Mouse (Mus musculus): Measurements from ENCODE around the gene Cxcl16. TPM values are rescaled to one million over a fixed set of nuclear protein-coding genes. Genes with fewer than 3 reads are reported as not detected.
A peak's percentile ranks its signal among the peaks of the same experiment; 100 is the strongest.
"Not testable (repeated sequence)": the region's sequence is repeated elsewhere in the genome, so short reads cannot be mapped to it uniquely, and the experiment has no call there.

The Cxcl16 gene
- total and polyA plus RNA-seq, 3 experiments = not detected

- TF ChIP-seq USF2 (IDR thresholded peaks at IDR 0.05; ENCODE audit: borderline replicate concordance in 1 of 2, insufficient read depth in 1 of 2, low read depth in 1 of 2, low read length in 2 of 2) (no peak), MYB (IDR thresholded peaks at IDR 0.05; ENCODE audit: low read depth, low read length) (no peak), GABPA (IDR thresholded peaks at IDR 0.05; ENCODE audit: low read depth, low read length) (no peak), ZNF384 (IDR thresholded peaks at IDR 0.05; ENCODE audit: low read depth, low read length) (peak; percentile 98), ZMIZ1 (IDR thresholded peaks at IDR 0.05; ENCODE audit: low read depth, low read length) (0 out of 2 replicates have a peak, but pooled peaks have one; percentile 76), HCFC1 (IDR thresholded peaks at IDR 0.05; ENCODE audit: low read depth, low read length) (peak; percentile 33), POLR2AphosphoS2 (IDR thresholded peaks at IDR 0.05; ENCODE audit: low read length) (peak; percentile 73; the same call in 1 of the 2 replicates), ZC3H11A (IDR thresholded peaks at IDR 0.05; ENCODE audit: low read depth, low read length) (peak; percentile 98), POLR2A (IDR thresholded peaks at IDR 0.05; ENCODE audit: control insufficient read depth in 1 of 2, insufficient read depth in 1 of 2, low read depth in 1 of 2, low read length in 2 of 2, poor library complexity in 1 of 2) (peak; percentile 73 to 84; a peak in 3 of 4 replicates), NRF1 (IDR thresholded peaks at IDR 0.05; ENCODE audit: insufficient read depth, low read depth, low read length, poor library complexity, severe bottlenecking) (peak; percentile 95), TCF12 (IDR thresholded peaks at IDR 0.05; ENCODE audit: low read depth, low read length) (peak; percentile 64), GATA1 (IDR thresholded peaks at IDR 0.05; ENCODE audit: low read depth, low read length) (peak; percentile 44), UBTF (IDR thresholded peaks at IDR 0.05; ENCODE audit: borderline replicate concordance, insufficient read depth, low read depth, low read length) (no peak), POLR2AphosphoS5 (IDR thresholded peaks at IDR 0.05; ENCODE audit: borderline replicate concordance, low read depth, low read length) (no peak)
Measured at GRCm38 (mm10) chr11:70432048-70432894, 27.5 kb downstream of the Cxcl16 start, which contains the start of gene Arrb2 (continued).

GRCm38 (mm10) chr11:70431574-70431973 is 28.2 kb downstream of the Cxcl16 start:
- no peaks in the 10 kb centered on the region for H3K9me3 ChIP-seq (replicated peaks; ENCODE audit: insufficient read depth, low read length)
- H3K4me1 ChIP-seq (ENCODE audit: control insufficient read depth in 1 of 2, insufficient read depth in 2 of 2, low read length in 2 of 2) = peaks cover 4 to 37% of the 10 kb centered on the region in 2 experiments
- H3K79me2 ChIP-seq (ENCODE audit: control insufficient read depth, insufficient read depth, low read length, poor library complexity) = peaks cover 31% of the 10 kb centered on the region
- peak overlapping the region; percentile 25 to 64; a peak in 3 of 4 replicates for H3K4me3 ChIP-seq (ENCODE audit: control insufficient read depth in 1 of 2, insufficient read depth in 1 of 2, low read depth in 2 of 2, low read length in 2 of 2)
- H3K9ac ChIP-seq (ENCODE audit: control insufficient read depth, low read depth, low read length, poor library complexity, severe bottlenecking) = peak overlapping the region; percentile 37
- no peak for DNase-seq (ENCODE audit: low read depth, low spot score)
- no peaks in the 10 kb centered on the region for H3K27me3 ChIP-seq (ENCODE audit: control insufficient read depth in 1 of 2, insufficient read depth in 2 of 2, low read length in 2 of 2)
- H3K36me3 ChIP-seq (ENCODE audit: control insufficient read depth in 1 of 2, insufficient read depth in 2 of 2, low read length in 2 of 2) = peaks cover 0 to 24% of the 10 kb centered on the region in 2 experiments; a peak in 2 of 4 replicates
- no peak for TF ChIP-seq CTCF (IDR thresholded peaks at IDR 0.05 in 2 of 3, conservative IDR thresholded peaks at IDR 0.05 in 1 of 3; ENCODE audit: control insufficient read depth in 1 of 3, insufficient read depth in 1 of 3, low read depth in 2 of 3, low read length in 3 of 3, poor library complexity in 1 of 3, severe bottlenecking in 1 of 3)
- no peak for TF ChIP-seq NELFE (IDR thresholded peaks at IDR 0.05; ENCODE audit: low read depth, low read length)
- no peak for TF ChIP-seq MYC (IDR thresholded peaks at IDR 0.05; ENCODE audit: low read depth, low read length)
- 0 out of 2 replicates have a peak, but pooled peaks have one; percentile 4 for TF ChIP-seq ZKSCAN1 (IDR thresholded peaks at IDR 0.05; ENCODE audit: low read depth, low read length)
- no peak for TF ChIP-seq MAX (IDR thresholded peaks at IDR 0.05; ENCODE audit: low read length)
- no peak for TF ChIP-seq TAL1 (IDR thresholded peaks at IDR 0.05; ENCODE audit: low read length)
- no peak for TF ChIP-seq JUND (IDR thresholded peaks at IDR 0.05; ENCODE audit: low read depth, low read length)
- H3K27ac ChIP-seq (ENCODE audit: control insufficient read depth, low read depth, low read length) = no peak overlapping the region

GRCm38 (mm10) chr11:70426598-70426997 is 33.2 kb downstream of the Cxcl16 start:
- DNase-seq (ENCODE audit: low read depth, low spot score); H3K79me2 ChIP-seq (ENCODE audit: control insufficient read depth, insufficient read depth, low read length, poor library complexity); H3K9me3 ChIP-seq (replicated peaks; ENCODE audit: insufficient read depth, low read length); H3K27ac ChIP-seq (ENCODE audit: control insufficient read depth, low read depth, low read length); H3K9ac ChIP-seq (ENCODE audit: control insufficient read depth, low read depth, low read length, poor library complexity, severe bottlenecking); H3K36me3 ChIP-seq (ENCODE audit: control insufficient read depth in 1 of 2, insufficient read depth in 2 of 2, low read length in 2 of 2); H3K4me3 ChIP-seq (ENCODE audit: control insufficient read depth in 1 of 2, insufficient read depth in 1 of 2, low read depth in 2 of 2, low read length in 2 of 2); H3K27me3 ChIP-seq (ENCODE audit: control insufficient read depth in 1 of 2, insufficient read depth in 2 of 2, low read length in 2 of 2); H3K4me1 ChIP-seq (ENCODE audit: control insufficient read depth in 1 of 2, insufficient read depth in 2 of 2, low read length in 2 of 2): not testable (repeated sequence)
